Comparison of ENCODE assay signal across 9 mouse cellular contexts in the genomic region with DNA sequence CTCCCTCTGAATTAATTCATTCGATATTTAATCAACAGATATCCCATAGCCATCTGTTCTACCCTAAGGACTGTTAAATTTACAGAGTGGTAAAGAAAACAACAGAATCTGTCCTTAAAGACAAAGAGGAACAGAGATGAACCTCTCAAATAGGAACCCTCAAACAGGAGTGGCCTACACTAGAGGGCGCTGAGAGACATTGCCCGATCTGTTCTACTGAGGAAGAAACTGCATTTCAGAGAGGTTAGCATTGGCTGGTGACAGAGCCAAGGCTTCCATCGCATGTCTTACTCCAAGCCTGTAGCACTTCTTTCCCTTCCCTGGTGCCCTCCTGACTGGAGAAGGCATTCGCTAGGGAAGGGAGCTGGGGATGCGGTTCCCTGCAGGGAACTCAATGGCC.
DNase-seq lines count a peak whose midpoint lies in the region; ATAC-seq and TF ChIP-seq lines count a peak whose summit lies in the region.
"Had no signal": no experiment of that assay in that cellular context is flagged by ENCODE, and none has a peak within 500 bp of the region (broad histone marks: within the 10 kb centered on the region; RNA-seq: fewer than 3 reads in every experiment).

No protein-coding gene starts in this region.

- peak; percentile 18 for DNase-seq in kidney, adult 2 months
- peak; percentile 3 for DNase-seq in adrenal gland, adult 8-10 months
- DNase-seq in cerebellum, adult 2 months, result peak; percentile 52 to 58
- DNase-seq in kidney, postnatal 14 days, result peak; percentile 12
- DNase-seq in retina, postnatal 1 day, result peak; percentile 49
- DNase-seq in yolk sac, embryonic 10.5 days (ENCODE audit: low spot score), result no peak
- no peak for DNase-seq in ovary, postnatal 10 days (ENCODE audit: low spot score)

- H3K27ac ChIP-seq in kidney, adult 2 months (ENCODE audit: insufficient read depth, low read depth, low read length), result no peak overlapping the region
- no peak overlapping the region for H3K27ac ChIP-seq in kidney, embryonic 16.5 days (ENCODE audit: low read length)
- no peak overlapping the region for H3K27ac ChIP-seq in cerebellum, adult 2 months (ENCODE audit: insufficient read depth, low read length)

- H3K9me3 ChIP-seq in kidney, embryonic 16.5 days (ENCODE audit: low read length), result no peaks in the 10 kb centered on the region

- peak; percentile 50 for TF ChIP-seq CTCF in kidney, adult 2 months (conservative IDR thresholded peaks at IDR 0.05; ENCODE audit: insufficient read depth, insufficient read length, low read depth, low read length)
- TF ChIP-seq CTCF in cerebellum, adult 2 months (IDR thresholded peaks at IDR 0.05; ENCODE audit: borderline replicate concordance, insufficient read depth, low read depth, low read length), result peak; percentile 56; the same call in 1 of the 2 replicates

- H3K4me2 ChIP-seq in kidney, embryonic 16.5 days (replicated peaks; ENCODE audit: low read depth, low read length), result no peak overlapping the region

- no peaks in the 10 kb centered on the region for H3K4me1 ChIP-seq in kidney, adult 2 months (ENCODE audit: control insufficient read depth, insufficient read depth, low read length)
- no peaks in the 10 kb centered on the region for H3K4me1 ChIP-seq in kidney, embryonic 16.5 days (ENCODE audit: insufficient read depth, low read length)
- H3K4me1 ChIP-seq in cerebellum, adult 2 months (ENCODE audit: control insufficient read depth, insufficient read depth, low read length), result no peaks in the 10 kb centered on the region
- H3K4me1 ChIP-seq: megakaryocyte, embryonic 14.5 days had no signal

- H3K27me3 ChIP-seq in kidney, adult 2 months (replicated peaks; ENCODE audit: control insufficient read depth, insufficient read depth, low read length), result no peaks in the 10 kb centered on the region
- no peaks in the 10 kb centered on the region for H3K27me3 ChIP-seq in kidney, embryonic 16.5 days (ENCODE audit: insufficient read depth, low read length)
- no peaks in the 10 kb centered on the region for H3K27me3 ChIP-seq in cerebellum, adult 2 months (ENCODE audit: control insufficient read depth, insufficient read depth, low read length)
- H3K27me3 ChIP-seq: megakaryocyte, embryonic 14.5 days had no signal

- H3K36me3 ChIP-seq in kidney, adult 2 months (ENCODE audit: control insufficient read depth, insufficient read depth, low read length), result no peaks in the 10 kb centered on the region
- no peaks in the 10 kb centered on the region for H3K36me3 ChIP-seq in kidney, embryonic 16.5 days (ENCODE audit: insufficient read depth, low read length)

- WGBS in kidney, adult 2 months, result 30% methylated on average over 6 of the region's 6 CpGs
- WGBS in kidney, embryonic 16.5 days, result 37% methylated on average over 6 of the region's 6 CpGs
- 36% methylated on average over 6 of the region's 6 CpGs for WGBS in cerebellum, adult 2 months

- no peak for ATAC-seq in kidney, embryonic 16.5 days (ENCODE audit: low FRiP score, low TSS enrichment)

- H3K4me3 ChIP-seq in kidney, adult 2 months (ENCODE audit: insufficient read depth, low read depth, low read length), result no peak overlapping the region
- no peak overlapping the region for H3K4me3 ChIP-seq in kidney, embryonic 16.5 days (ENCODE audit: low read length)
- no peak overlapping the region for H3K4me3 ChIP-seq in cerebellum, adult 2 months (replicated peaks; ENCODE audit: insufficient read depth, low read depth, low read length)
- H3K4me3 ChIP-seq: megakaryocyte, embryonic 14.5 days had no signal

- no peak for TF ChIP-seq POLR2A in kidney, adult 2 months (IDR thresholded peaks at IDR 0.05; ENCODE audit: low read depth, low read length)
- TF ChIP-seq POLR2A in cerebellum, adult 2 months (IDR thresholded peaks at IDR 0.05; ENCODE audit: borderline replicate concordance, insufficient read depth, low read length), result no peak

- no peak overlapping the region for H3K9ac ChIP-seq in kidney, embryonic 16.5 days (replicated peaks; ENCODE audit: low read length)

Comparison
In these comparisons a context has a peak if more than half of its experiments do, and no peak if none do; other contexts are left out.
1. DNase-seq: peak in kidney, adult 2 months (single experiment), adrenal gland, adult 8-10 months (single experiment), cerebellum, adult 2 months (2 of 2), kidney, postnatal 14 days (single experiment) and retina, postnatal 1 day (single experiment); none in yolk sac, embryonic 10.5 days (single experiment) and ovary, postnatal 10 days (single experiment).